Mouse (Mus musculus): Measurements from ENCODE around the gene Gnl2. TPM values are rescaled to one million over a fixed set of nuclear protein-coding genes. Genes with fewer than 3 reads are reported as not detected.

Gnl2 gene
- polyA plus RNA-seq, 1 experiment from 2014 or later, result 31.8 TPM

GRCm38 (mm10) chr4:125093031-125093430, 76.6 kb downstream of the Gnl2 start:
- Histone ChIP-seq H3K4me1 (replicated peaks) (no peaks in the 10 kb centered on the region), H3K9me3 (replicated peaks) (no peaks in the 10 kb centered on the region), H3K27me3 (no peaks in the 10 kb centered on the region), H3K9ac (no peak overlapping the region), H3K27ac (replicated peaks) (no peak overlapping the region), H3K4me3 (replicated peaks) (no peak overlapping the region), H3K36me3 (replicated peaks) (peaks cover 56% of the 10 kb centered on the region), H3K4me2 (no peak overlapping the region)
- no peak for ATAC-seq (ENCODE audit: insufficient read depth)
- WGBS (ENCODE audit: insufficient replicate concordance), result 79% methylated on average over 5 of the region's 5 CpGs

GRCm38 (mm10) chr4:125096066-125096465, 79.7 kb downstream of the Gnl2 start:
- no peak overlapping the region for H3K4me2 ChIP-seq
- H3K27me3 ChIP-seq, result no peaks in the 10 kb centered on the region
- no peak overlapping the region for H3K27ac ChIP-seq (replicated peaks)
- H3K9ac ChIP-seq, result no peak overlapping the region
- no peak overlapping the region for H3K4me3 ChIP-seq (replicated peaks)
- no peak for ATAC-seq (ENCODE audit: insufficient read depth)
- H3K4me1 ChIP-seq (replicated peaks), result no peaks in the 10 kb centered on the region; the same call in 1 of the 2 replicates
- WGBS (ENCODE audit: insufficient replicate concordance), result 85% methylated on average over 5 of the region's 5 CpGs
- H3K9me3 ChIP-seq (replicated peaks), result no peaks in the 10 kb centered on the region
- H3K36me3 ChIP-seq (replicated peaks), result peaks cover 26% of the 10 kb centered on the region

- Histone ChIP-seq H3K9ac (no peak overlapping the region), H3K4me1 (replicated peaks) (no peaks in the 10 kb centered on the region; the same call in 1 of the 2 replicates), H3K9me3 (replicated peaks) (no peaks in the 10 kb centered on the region), H3K27me3 (no peaks in the 10 kb centered on the region), H3K4me2 (no peak overlapping the region), H3K4me3 (replicated peaks) (no peak overlapping the region), H3K36me3 (replicated peaks) (peaks cover 22% of the 10 kb centered on the region), H3K27ac (replicated peaks) (no peak overlapping the region)
- no peak for ATAC-seq (ENCODE audit: insufficient read depth)
- 72% methylated on average over 4 of the region's 4 CpGs for WGBS (ENCODE audit: insufficient replicate concordance)
Measured at GRCm38 (mm10) chr4:125097412-125097811, 81.0 kb downstream of the Gnl2 start.

- Histone ChIP-seq H3K4me3 (replicated peaks) (no peak overlapping the region), H3K9me3 (replicated peaks) (no peaks in the 10 kb centered on the region), H3K9ac (no peak overlapping the region), H3K27ac (replicated peaks) (no peak overlapping the region), H3K27me3 (no peaks in the 10 kb centered on the region), H3K36me3 (replicated peaks) (peaks cover 26% of the 10 kb centered on the region), H3K4me2 (no peak overlapping the region), H3K4me1 (replicated peaks) (no peaks in the 10 kb centered on the region; the same call in 1 of the 2 replicates)
- 5% methylated on average over 8 of the region's 8 CpGs for WGBS (ENCODE audit: insufficient replicate concordance)
- no peak for ATAC-seq (ENCODE audit: insufficient read depth)
Measured at GRCm38 (mm10) chr4:125099458-125099857, 83.1 kb downstream of the Gnl2 start.

- H3K4me3 ChIP-seq (replicated peaks), result no peak overlapping the region
- no peak overlapping the region for H3K4me2 ChIP-seq
- no peak for ATAC-seq (ENCODE audit: insufficient read depth)
- H3K9ac ChIP-seq, result no peak overlapping the region
- no peaks in the 10 kb centered on the region for H3K27me3 ChIP-seq
- H3K9me3 ChIP-seq (replicated peaks), result no peaks in the 10 kb centered on the region
- no peaks in the 10 kb centered on the region; the same call in 1 of the 2 replicates for H3K4me1 ChIP-seq (replicated peaks)
- peaks cover 36% of the 10 kb centered on the region for H3K36me3 ChIP-seq (replicated peaks)
- 76% methylated on average over 13 of the region's 13 CpGs for WGBS (ENCODE audit: insufficient replicate concordance)
- H3K27ac ChIP-seq (replicated peaks), result no peak overlapping the region
Measured at GRCm38 (mm10) chr4:125101334-125101733, 84.9 kb downstream of the Gnl2 start.

Other genes with a start within 250 kb of the Gnl2 start
- 11.8 and 12.4 TPM in 2 replicates for gene Mtf1, start 214.5 kb upstream of the Gnl2 start, polyA plus RNA-seq (2015; fragmentation: Nextera tagmentation; extraction: Ambion mirVana)
- gene Yrdc, start 165.9 kb upstream of the Gnl2 start, polyA plus RNA-seq (2015; fragmentation: Nextera tagmentation; extraction: Ambion mirVana), result 16.4 and 21.8 TPM in 2 replicates
- gene 1110065P20Rik, start 165.4 kb upstream of the Gnl2 start, polyA plus RNA-seq (2015; fragmentation: Nextera tagmentation; extraction: Ambion mirVana), result 12.6 and 12.7 TPM in 2 replicates
- 0.03 TPM in 1 of 2 replicates, not detected in the other for gene Maneal, start 154.4 kb upstream of the Gnl2 start, polyA plus RNA-seq (2015; fragmentation: Nextera tagmentation; extraction: Ambion mirVana)
- gene Epha10, start 135.7 kb upstream of the Gnl2 start, polyA plus RNA-seq (2015; fragmentation: Nextera tagmentation; extraction: Ambion mirVana), result not detected in 2 replicates
- gene 9930104L06Rik, start 79.5 kb upstream of the Gnl2 start, polyA plus RNA-seq (2015; fragmentation: Nextera tagmentation; extraction: Ambion mirVana), result 5.2 TPM in 2 replicates
- gene Cdca8, start 77.3 kb upstream of the Gnl2 start, polyA plus RNA-seq (2015; fragmentation: Nextera tagmentation; extraction: Ambion mirVana), result 116 and 118 TPM in 2 replicates
- 0.44 and 0.67 TPM in 2 replicates for gene Rspo1, start 30.2 kb upstream of the Gnl2 start, polyA plus RNA-seq (2015; fragmentation: Nextera tagmentation; extraction: Ambion mirVana)
- not detected in 2 replicates for gene Dnali1, start 49.1 kb downstream of the Gnl2 start, polyA plus RNA-seq (2015; fragmentation: Nextera tagmentation; extraction: Ambion mirVana)
- gene Snip1, start 50.1 kb downstream of the Gnl2 start, polyA plus RNA-seq (2015; fragmentation: Nextera tagmentation; extraction: Ambion mirVana), result 14.2 and 15.1 TPM in 2 replicates
- gene Meaf6, start 68.5 kb downstream of the Gnl2 start, polyA plus RNA-seq (2015; fragmentation: Nextera tagmentation; extraction: Ambion mirVana), result 16.3 and 18.3 TPM in 2 replicates
- gene Zc3h12a, start 111.3 kb downstream of the Gnl2 start, polyA plus RNA-seq (2015; fragmentation: Nextera tagmentation; extraction: Ambion mirVana), result 0.51 and 0.61 TPM in 2 replicates

Measured in liver, embryonic 15.5 days (tissue).